Comparison of ENCODE assay signal across 19 mouse cellular contexts in genomic region chr5:132971046-132971445, GRCm38 (mm10).
DNase-seq lines count a peak whose midpoint lies in the region; ATAC-seq and TF ChIP-seq lines count a peak whose summit lies in the region.
"Had no signal": no experiment of that assay in that cellular context is flagged by ENCODE, and none has a peak within 500 bp of the region (broad histone marks: within the 10 kb centered on the region; RNA-seq: fewer than 3 reads in every experiment).

No protein-coding gene starts in this region.

- H3K36me3 ChIP-seq in forebrain, embryonic 14.5 days (ENCODE audit: control insufficient read depth, insufficient read depth, low read length): no peaks in the 10 kb centered on the region
- H3K36me3 ChIP-seq in forebrain, embryonic 11.5 days (ENCODE audit: control insufficient read depth, insufficient read depth, low read length): no peaks in the 10 kb centered on the region
- no peaks in the 10 kb centered on the region for H3K36me3 ChIP-seq in midbrain, postnatal 0 days (ENCODE audit: insufficient read depth, low read length)
- H3K36me3 ChIP-seq in midbrain, embryonic 11.5 days (ENCODE audit: control insufficient read depth, insufficient read depth, low read length): no peaks in the 10 kb centered on the region
- H3K36me3 ChIP-seq in limb, embryonic 14.5 days (ENCODE audit: control insufficient read depth, insufficient read depth, low read length): no peaks in the 10 kb centered on the region
- H3K36me3 ChIP-seq: liver, embryonic 13.5 days had no signal

- DNase-seq in forebrain, embryonic 14.5 days (ENCODE audit: low spot score): peak; percentile 56
- DNase-seq in forebrain, embryonic 11.5 days (ENCODE audit: low spot score): no peak
- peak; percentile 20 to 31 for DNase-seq in layer of hippocampus, postnatal 10 days (ENCODE audit: low spot score in 2 of 2)
- no peak for DNase-seq in layer of hippocampus, postnatal 25 days (ENCODE audit: extremely low spot score in 1 of 2, low spot score in 1 of 2)
- DNase-seq in midbrain, postnatal 0 days (ENCODE audit: low spot score): peak; percentile 54
- DNase-seq in midbrain, embryonic 11.5 days (ENCODE audit: low spot score, missing footprints): no peak
- DNase-seq in limb, embryonic 14.5 days (ENCODE audit: low spot score): peak; percentile 40
- DNase-seq in adrenal gland, postnatal 4 days (ENCODE audit: low spot score in 2 of 2): no peak
- DNase-seq: adrenal gland, postnatal 36 days; B cell, adult 2 months; cerebellum, adult 18-20 months; heart, postnatal 14 days; kidney, postnatal 25 days; liver, embryonic 13.5 days; lung, postnatal 4 days; right cerebral cortex, postnatal 25 days; thymus, adult 18-20 months had no signal

- H3K27me3 ChIP-seq in forebrain, embryonic 14.5 days (replicated peaks; ENCODE audit: control insufficient read depth, insufficient read depth, low read length): no peaks in the 10 kb centered on the region
- no peaks in the 10 kb centered on the region for H3K27me3 ChIP-seq in forebrain, embryonic 11.5 days (ENCODE audit: control insufficient read depth, insufficient read depth, low read length)
- no peaks in the 10 kb centered on the region for H3K27me3 ChIP-seq in midbrain, postnatal 0 days (ENCODE audit: insufficient read depth, low read length)
- no peaks in the 10 kb centered on the region for H3K27me3 ChIP-seq in midbrain, embryonic 11.5 days (ENCODE audit: control insufficient read depth, insufficient read depth, low read length)
- H3K27me3 ChIP-seq in limb, embryonic 14.5 days (ENCODE audit: control insufficient read depth, insufficient read depth, low read length): no peaks in the 10 kb centered on the region
- H3K27me3 ChIP-seq: liver, embryonic 13.5 days had no signal

- no peak for ATAC-seq in forebrain, embryonic 14.5 days
- ATAC-seq in forebrain, embryonic 11.5 days (replicated peaks; ENCODE audit: low FRiP score): no peak
- no peak for ATAC-seq in midbrain, postnatal 0 days (ENCODE audit: low FRiP score)
- ATAC-seq in midbrain, embryonic 11.5 days (ENCODE audit: low FRiP score): no peak
- ATAC-seq in limb, embryonic 14.5 days (ENCODE audit: low FRiP score, low read depth): no peak
- ATAC-seq: intestine, embryonic 16.5 days had no signal

- H3K4me2 ChIP-seq in forebrain, embryonic 14.5 days (ENCODE audit: low read length): no peak overlapping the region
- H3K4me2 ChIP-seq in forebrain, embryonic 11.5 days (ENCODE audit: low read depth, low read length, severe bottlenecking): no peak overlapping the region
- H3K4me2 ChIP-seq in midbrain, postnatal 0 days (ENCODE audit: low read depth, low read length, poor library complexity, severe bottlenecking): no peak overlapping the region
- no peak overlapping the region for H3K4me2 ChIP-seq in midbrain, embryonic 11.5 days
- no peak overlapping the region for H3K4me2 ChIP-seq in limb, embryonic 14.5 days (replicated peaks; ENCODE audit: low read depth, low read length, severe bottlenecking)
- H3K4me2 ChIP-seq: liver, embryonic 13.5 days had no signal

- TF ChIP-seq CTCF in midbrain, postnatal 0 days (IDR thresholded peaks at IDR 0.05): no peak

- 44% methylated on average over 7 of the region's 7 CpGs for WGBS in forebrain, embryonic 14.5 days
- 86% methylated on average over 7 of the region's 7 CpGs for WGBS in forebrain, embryonic 11.5 days
- WGBS in midbrain, postnatal 0 days: 59% methylated on average over 7 of the region's 7 CpGs
- WGBS in midbrain, embryonic 11.5 days: 87% methylated on average over 7 of the region's 7 CpGs
- WGBS in limb, embryonic 14.5 days: 63% methylated on average over 7 of the region's 7 CpGs

- H3K9ac ChIP-seq in forebrain, embryonic 14.5 days (ENCODE audit: low read length): no peak overlapping the region
- H3K9ac ChIP-seq in forebrain, embryonic 11.5 days (ENCODE audit: low read length): no peak overlapping the region
- no peak overlapping the region for H3K9ac ChIP-seq in midbrain, postnatal 0 days (replicated peaks; ENCODE audit: low read length, poor library complexity, severe bottlenecking)
- H3K9ac ChIP-seq in midbrain, embryonic 11.5 days (ENCODE audit: low read length): no peak overlapping the region
- no peak overlapping the region for H3K9ac ChIP-seq in limb, embryonic 14.5 days (ENCODE audit: low read depth, low read length, severe bottlenecking)
- H3K9ac ChIP-seq: liver, embryonic 13.5 days had no signal

- H3K4me1 ChIP-seq in forebrain, embryonic 14.5 days (ENCODE audit: control insufficient read depth, insufficient read depth, low read length): peaks cover 2% of the 10 kb centered on the region; the same call in 1 of the 2 replicates
- H3K4me1 ChIP-seq in forebrain, embryonic 11.5 days (replicated peaks; ENCODE audit: control insufficient read depth, insufficient read depth, low read length): no peaks in the 10 kb centered on the region
- H3K4me1 ChIP-seq in midbrain, postnatal 0 days (ENCODE audit: insufficient read depth, low read length): no peaks in the 10 kb centered on the region
- peaks cover 17% of the 10 kb centered on the region for H3K4me1 ChIP-seq in midbrain, embryonic 11.5 days (ENCODE audit: control insufficient read depth, insufficient read depth, low read length)
- no peaks in the 10 kb centered on the region for H3K4me1 ChIP-seq in limb, embryonic 14.5 days (ENCODE audit: control insufficient read depth, insufficient read depth, low read length)
- H3K4me1 ChIP-seq: liver, embryonic 13.5 days had no signal

- no peak for TF ChIP-seq POLR2A in limb, embryonic 14.5 days (IDR thresholded peaks at IDR 0.05; ENCODE audit: borderline replicate concordance, extremely low read depth, insufficient read depth, insufficient read length)

- 0 out of 2 replicates have a peak overlapping the region, but pooled peaks have one; percentile 33 for H3K27ac ChIP-seq in forebrain, embryonic 14.5 days (ENCODE audit: low read depth, low read length)
- no peak overlapping the region for H3K27ac ChIP-seq in forebrain, embryonic 11.5 days (ENCODE audit: low read depth, low read length)
- H3K27ac ChIP-seq in midbrain, postnatal 0 days (ENCODE audit: low read depth, low read length): no peak overlapping the region
- no peak overlapping the region for H3K27ac ChIP-seq in midbrain, embryonic 11.5 days (ENCODE audit: low read depth, low read length)
- H3K27ac ChIP-seq in limb, embryonic 14.5 days (replicated peaks; ENCODE audit: low read depth, low read length): no peak overlapping the region
- H3K27ac ChIP-seq: left cerebral cortex, adult 2 months; liver, embryonic 13.5 days had no signal

- H3K9me3 ChIP-seq in forebrain, embryonic 14.5 days (replicated peaks; ENCODE audit: control insufficient read depth, low read length): no peaks in the 10 kb centered on the region
- H3K9me3 ChIP-seq in forebrain, embryonic 11.5 days (ENCODE audit: control insufficient read depth, low read length): no peaks in the 10 kb centered on the region; the same call in 1 of the 2 replicates
- no peaks in the 10 kb centered on the region for H3K9me3 ChIP-seq in midbrain, postnatal 0 days (ENCODE audit: low read length)
- H3K9me3 ChIP-seq in midbrain, embryonic 11.5 days (ENCODE audit: control insufficient read depth, low read length): peaks cover 3% of the 10 kb centered on the region; the same call in 1 of the 2 replicates
- H3K9me3 ChIP-seq in limb, embryonic 14.5 days (ENCODE audit: control insufficient read depth, low read length): no peaks in the 10 kb centered on the region
- H3K9me3 ChIP-seq: liver, embryonic 13.5 days had no signal

- H3K4me3 ChIP-seq in forebrain, embryonic 14.5 days (ENCODE audit: low read depth, low read length): no peak overlapping the region
- no peak overlapping the region for H3K4me3 ChIP-seq in forebrain, embryonic 11.5 days (ENCODE audit: low read depth, low read length)
- H3K4me3 ChIP-seq in midbrain, postnatal 0 days (ENCODE audit: low read depth, low read length): no peak overlapping the region
- H3K4me3 ChIP-seq in midbrain, embryonic 11.5 days (ENCODE audit: low read depth, low read length): no peak overlapping the region
- no peak overlapping the region for H3K4me3 ChIP-seq in limb, embryonic 14.5 days (replicated peaks; ENCODE audit: low read length)
- H3K4me3 ChIP-seq: left cerebral cortex, adult 2 months; liver, embryonic 13.5 days had no signal

Comparison
In these comparisons a context has a peak if more than half of its experiments do, and no peak if none do; other contexts are left out.
1. DNase-seq: peak in forebrain, embryonic 14.5 days (single experiment), layer of hippocampus, postnatal 10 days (2 of 2), midbrain, postnatal 0 days (single experiment) and limb, embryonic 14.5 days (single experiment); none in forebrain, embryonic 11.5 days (single experiment), layer of hippocampus, postnatal 25 days (0 of 2), midbrain, embryonic 11.5 days (single experiment) and adrenal gland, postnatal 4 days (0 of 2).